Mouse (Mus musculus): ENCODE results near the gene Gdi2. TPM values are rescaled to one million over a fixed set of nuclear protein-coding genes. Genes with fewer than 3 reads are reported as not detected.
"Not testable (repeated sequence)": the region's sequence is repeated elsewhere in the genome, so short reads cannot be mapped to it uniquely, and the experiment has no call there.

The Gdi2 gene
- polyA plus RNA-seq, 1 experiment from 2014 or later: 434 TPM

DNA sequence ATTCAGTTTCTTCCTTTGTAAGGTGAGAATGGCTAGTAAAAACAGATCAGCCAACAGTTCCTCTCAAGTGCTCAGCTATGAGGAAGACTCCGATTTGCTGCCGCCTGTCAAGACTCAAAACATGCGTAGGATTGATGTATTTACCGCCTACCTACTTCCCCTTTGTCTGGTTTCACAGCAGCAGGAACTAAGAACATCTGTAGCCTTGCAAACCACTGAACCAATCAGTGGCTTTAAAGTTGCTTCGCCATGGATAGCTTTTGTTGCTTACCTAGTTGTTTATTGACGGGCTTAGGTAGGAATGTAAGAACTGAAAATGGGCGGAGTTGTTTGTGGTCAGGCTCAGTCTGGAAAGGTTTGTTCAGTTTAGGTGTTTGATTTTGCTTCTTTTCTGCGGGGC, 11.5 kb upstream of the Gdi2 start:
- no peaks in the 10 kb centered on the region for H3K4me1 ChIP-seq (ENCODE audit: control insufficient read depth, insufficient read depth, low read length)
- ATAC-seq (ENCODE audit: low read depth): no peak
- no peaks in the 10 kb centered on the region for H3K36me3 ChIP-seq (ENCODE audit: control insufficient read depth, insufficient read depth, low read length)
- no peaks in the 10 kb centered on the region for H3K27me3 ChIP-seq (ENCODE audit: control insufficient read depth, insufficient read depth, low read length)
- H3K4me3 ChIP-seq (ENCODE audit: low read depth, low read length): no peak overlapping the region
- no peaks in the 10 kb centered on the region for H3K9me3 ChIP-seq (ENCODE audit: control insufficient read depth, low read length)
- no peak overlapping the region for H3K9ac ChIP-seq (replicated peaks; ENCODE audit: low read depth, low read length)
- no peak overlapping the region for H3K27ac ChIP-seq (ENCODE audit: low read depth, low read length)
- WGBS: 83% methylated on average over 8 of the region's 8 CpGs
- no peak overlapping the region for H3K4me2 ChIP-seq (ENCODE audit: low read depth, low read length)

DNA sequence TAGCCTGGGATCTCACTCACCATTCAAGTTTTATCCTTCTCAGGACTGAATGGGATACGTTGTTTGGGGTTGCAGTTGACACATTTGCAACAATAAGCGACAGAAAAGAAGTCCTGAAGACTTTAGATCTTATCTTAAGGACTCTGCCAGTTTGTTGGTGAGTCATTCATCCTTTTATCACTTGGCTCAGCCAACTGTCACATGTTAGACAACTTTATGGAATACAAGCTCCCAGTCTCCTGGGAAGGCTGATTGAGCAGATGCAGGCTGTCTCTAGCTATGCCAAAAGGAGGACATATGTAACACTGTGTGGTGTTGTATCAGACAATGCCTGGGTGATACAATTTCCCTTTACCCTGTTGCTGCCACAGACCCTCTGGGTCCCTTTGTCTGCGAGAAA, 7.4 kb upstream of the Gdi2 start:
- Histone ChIP-seq H3K4me1 (ENCODE audit: control insufficient read depth, insufficient read depth, low read length) (no peaks in the 10 kb centered on the region), H3K36me3 (ENCODE audit: control insufficient read depth, insufficient read depth, low read length) (no peaks in the 10 kb centered on the region), H3K27me3 (ENCODE audit: control insufficient read depth, insufficient read depth, low read length) (no peaks in the 10 kb centered on the region), H3K27ac (ENCODE audit: low read depth, low read length) (no peak overlapping the region), H3K9me3 (ENCODE audit: control insufficient read depth, low read length) (no peaks in the 10 kb centered on the region), H3K9ac (replicated peaks; ENCODE audit: low read depth, low read length) (no peak overlapping the region), H3K4me3 (ENCODE audit: low read depth, low read length) (no peak overlapping the region), H3K4me2 (ENCODE audit: low read depth, low read length) (no peak overlapping the region)
- WGBS: 64% methylated on average over 3 of the region's 3 CpGs
- ATAC-seq (ENCODE audit: low read depth): no peak

DNA sequence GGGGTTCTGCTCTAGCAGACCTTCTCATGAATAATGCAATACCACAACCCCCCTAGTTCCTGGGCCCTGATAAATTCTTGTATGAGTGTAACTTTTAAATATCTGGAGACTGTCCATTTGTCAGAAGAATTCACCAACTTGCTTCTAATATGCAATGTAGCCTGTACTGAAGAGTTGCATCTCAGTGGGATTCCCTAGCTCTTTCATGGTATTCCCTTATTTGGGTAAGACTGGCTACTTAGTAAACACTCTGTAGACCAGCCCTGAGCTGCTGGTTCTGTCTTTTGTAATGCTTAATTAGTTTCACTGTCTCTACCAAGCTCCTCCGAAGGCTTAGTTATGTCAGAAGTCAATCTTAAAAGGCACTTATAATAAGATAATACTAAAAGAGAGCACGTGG, 6.7 kb upstream of the Gdi2 start:
- not testable (repeated sequence) for ATAC-seq (ENCODE audit: low read depth); H3K9ac ChIP-seq (replicated peaks; ENCODE audit: low read depth, low read length); H3K36me3 ChIP-seq (ENCODE audit: control insufficient read depth, insufficient read depth, low read length); H3K9me3 ChIP-seq (ENCODE audit: control insufficient read depth, low read length); H3K4me3 ChIP-seq (ENCODE audit: low read depth, low read length); H3K27me3 ChIP-seq (ENCODE audit: control insufficient read depth, insufficient read depth, low read length); H3K4me2 ChIP-seq (ENCODE audit: low read depth, low read length); H3K4me1 ChIP-seq (ENCODE audit: control insufficient read depth, insufficient read depth, low read length); H3K27ac ChIP-seq (ENCODE audit: low read depth, low read length)
- 52% methylated on average over 2 of the region's 2 CpGs for WGBS

DNA sequence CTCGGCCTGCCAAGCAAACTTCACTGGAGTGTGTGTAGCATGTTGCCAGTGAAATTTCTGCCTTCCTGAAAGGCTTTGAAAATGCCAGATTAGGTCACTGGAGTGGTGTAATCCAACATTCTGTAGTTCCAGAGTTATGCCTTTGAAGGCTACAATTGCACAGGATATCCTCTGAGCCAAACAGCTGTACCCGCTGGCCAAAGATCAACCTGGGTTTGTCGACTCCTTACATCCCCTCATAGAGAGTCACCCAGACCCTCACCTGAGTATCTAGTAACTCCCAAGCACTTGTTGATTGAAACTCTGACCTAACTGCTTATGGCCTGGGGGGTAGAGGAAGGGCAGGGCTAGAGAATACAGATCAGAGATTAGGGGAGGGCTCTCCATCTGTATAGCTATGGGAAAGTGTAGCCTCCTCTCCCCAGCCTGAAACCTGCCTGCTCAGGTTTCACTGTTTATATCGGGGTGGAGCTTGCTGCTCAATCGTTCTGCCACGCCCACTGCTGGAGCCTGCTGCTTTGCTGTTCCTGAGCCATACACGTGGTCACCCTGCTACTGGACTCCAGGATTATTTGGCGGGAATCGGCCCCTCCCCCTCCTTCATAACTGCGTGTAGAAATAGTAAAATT, 6.1 kb upstream of the Gdi2 start:
- Histone ChIP-seq H3K27ac (ENCODE audit: low read depth, low read length) (no peak overlapping the region), H3K4me2 (ENCODE audit: low read depth, low read length) (no peak overlapping the region), H3K27me3 (ENCODE audit: control insufficient read depth, insufficient read depth, low read length) (no peaks in the 10 kb centered on the region), H3K4me3 (ENCODE audit: low read depth, low read length) (no peak overlapping the region), H3K4me1 (ENCODE audit: control insufficient read depth, insufficient read depth, low read length) (no peaks in the 10 kb centered on the region), H3K36me3 (ENCODE audit: control insufficient read depth, insufficient read depth, low read length) (no peaks in the 10 kb centered on the region), H3K9ac (replicated peaks; ENCODE audit: low read depth, low read length) (no peak overlapping the region), H3K9me3 (ENCODE audit: control insufficient read depth, low read length) (no peaks in the 10 kb centered on the region)
- ATAC-seq (ENCODE audit: low read depth): no peak
- WGBS: 68% methylated on average over 10 of the region's 10 CpGs

DNA sequence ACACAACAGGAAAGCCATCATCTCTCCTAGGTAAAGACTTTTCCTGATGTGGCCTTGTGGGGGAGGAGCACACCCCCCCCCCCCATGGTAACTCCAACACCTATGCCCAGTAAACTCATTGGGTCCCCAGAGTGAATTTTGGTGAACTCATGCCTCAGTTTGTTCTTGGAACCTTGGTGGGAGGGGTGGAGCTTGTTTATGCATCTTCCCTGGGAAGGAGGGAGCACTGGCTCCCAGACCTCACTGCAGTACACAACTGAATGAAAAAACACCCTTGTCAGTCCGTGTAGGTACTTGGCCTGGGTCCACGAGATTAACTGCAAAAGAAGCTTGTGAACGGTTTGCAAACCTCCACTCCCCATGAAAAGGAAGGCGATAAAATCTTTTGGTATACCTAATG, 5.4 kb upstream of the Gdi2 start:
- no peaks in the 10 kb centered on the region for H3K36me3 ChIP-seq (ENCODE audit: control insufficient read depth, insufficient read depth, low read length)
- H3K27me3 ChIP-seq (ENCODE audit: control insufficient read depth, insufficient read depth, low read length): no peaks in the 10 kb centered on the region
- no peaks in the 10 kb centered on the region for H3K9me3 ChIP-seq (ENCODE audit: control insufficient read depth, low read length)
- H3K4me3 ChIP-seq (ENCODE audit: low read depth, low read length): no peak overlapping the region
- H3K4me2 ChIP-seq (ENCODE audit: low read depth, low read length): no peak overlapping the region
- 73% methylated on average over 4 of the region's 4 CpGs for WGBS
- no peaks in the 10 kb centered on the region for H3K4me1 ChIP-seq (ENCODE audit: control insufficient read depth, insufficient read depth, low read length)
- H3K9ac ChIP-seq (replicated peaks; ENCODE audit: low read depth, low read length): no peak overlapping the region
- no peak overlapping the region for H3K27ac ChIP-seq (ENCODE audit: low read depth, low read length)
- ATAC-seq (ENCODE audit: low read depth): no peak

DNA sequence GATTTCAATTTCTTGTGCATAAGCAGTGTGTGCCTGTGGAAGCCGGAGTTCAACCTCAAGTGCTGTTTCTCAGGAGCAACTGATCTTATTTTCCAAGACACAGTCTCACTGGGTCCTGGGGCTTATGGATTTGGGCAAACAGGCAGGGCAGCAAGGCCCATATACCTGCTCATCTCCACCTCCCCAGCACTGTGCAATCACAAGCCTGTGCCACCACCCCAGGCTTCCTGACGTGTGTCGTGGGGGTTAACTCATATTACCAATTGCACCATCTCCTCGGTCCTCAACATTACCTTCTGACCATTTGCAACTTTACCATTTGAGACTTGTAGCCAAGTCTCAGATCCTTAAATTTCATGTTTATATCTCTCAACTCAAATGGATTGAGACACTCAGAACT, 3.7 kb upstream of the Gdi2 start:
- H3K4me2 ChIP-seq (ENCODE audit: low read depth, low read length): no peak overlapping the region
- no peak overlapping the region for H3K9ac ChIP-seq (replicated peaks; ENCODE audit: low read depth, low read length)
- H3K4me3 ChIP-seq (ENCODE audit: low read depth, low read length): no peak overlapping the region
- ATAC-seq (ENCODE audit: low read depth): no peak
- H3K27me3 ChIP-seq (ENCODE audit: control insufficient read depth, insufficient read depth, low read length): no peaks in the 10 kb centered on the region
- 98% methylated on average over 4 of the region's 4 CpGs for WGBS
- H3K4me1 ChIP-seq (ENCODE audit: control insufficient read depth, insufficient read depth, low read length): no peaks in the 10 kb centered on the region
- no peaks in the 10 kb centered on the region for H3K9me3 ChIP-seq (ENCODE audit: control insufficient read depth, low read length)
- no peaks in the 10 kb centered on the region for H3K36me3 ChIP-seq (ENCODE audit: control insufficient read depth, insufficient read depth, low read length)
- no peak overlapping the region for H3K27ac ChIP-seq (ENCODE audit: low read depth, low read length)

DNA sequence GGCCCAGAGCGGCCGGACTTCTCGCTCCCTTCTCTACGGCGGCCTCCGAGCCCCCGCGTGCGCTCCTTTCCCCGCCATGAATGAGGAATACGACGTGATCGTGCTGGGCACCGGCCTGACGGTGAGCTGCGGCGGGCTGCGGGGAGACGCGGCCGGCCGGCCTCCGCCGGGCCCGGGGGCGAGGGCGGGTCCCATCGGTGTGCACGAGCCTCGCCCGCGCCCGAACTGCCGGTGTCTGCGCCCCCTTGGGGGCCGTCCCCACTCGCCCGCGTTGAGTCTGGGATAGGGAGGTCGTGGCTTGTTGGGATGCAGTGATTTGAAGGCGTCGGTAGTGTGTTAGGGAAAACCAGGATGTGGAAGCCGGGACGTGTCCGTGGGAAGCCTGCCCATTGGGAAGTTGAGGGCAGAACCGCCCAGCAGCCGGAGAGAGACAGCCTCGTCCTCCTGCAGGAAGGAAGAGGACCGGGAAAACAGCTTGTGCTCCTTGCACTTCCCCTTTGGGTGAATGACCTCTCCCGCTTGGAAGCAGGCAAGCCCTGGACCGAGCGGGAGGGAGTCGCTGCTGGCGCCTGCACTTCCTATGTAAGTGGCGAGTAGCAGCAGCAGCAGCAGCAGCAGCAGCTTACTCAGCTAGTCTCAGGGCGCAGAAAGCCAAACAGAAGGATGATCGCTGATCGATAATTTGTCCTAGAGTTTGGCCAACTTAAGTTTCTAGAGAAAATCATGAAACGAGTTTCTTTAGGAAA, 533 bp downstream of the Gdi2 start:
- H3K27ac ChIP-seq (ENCODE audit: low read depth, low read length): peak overlapping the region; percentile 98
- H3K27me3 ChIP-seq (ENCODE audit: control insufficient read depth, insufficient read depth, low read length): no peaks in the 10 kb centered on the region
- under 1% methylated on average over 59 of the region's 59 CpGs for WGBS
- H3K4me1 ChIP-seq (ENCODE audit: control insufficient read depth, insufficient read depth, low read length): peaks cover 23% of the 10 kb centered on the region
- peak overlapping the region; percentile 98 for H3K4me3 ChIP-seq (ENCODE audit: low read depth, low read length)
- H3K36me3 ChIP-seq (ENCODE audit: control insufficient read depth, insufficient read depth, low read length): no peaks in the 10 kb centered on the region
- no peaks in the 10 kb centered on the region for H3K9me3 ChIP-seq (ENCODE audit: control insufficient read depth, low read length)
- peak overlapping the region; percentile 97 for H3K9ac ChIP-seq (replicated peaks; ENCODE audit: low read depth, low read length)
- peak; percentile 61 for ATAC-seq (ENCODE audit: low read depth)
- H3K4me2 ChIP-seq (ENCODE audit: low read depth, low read length): peak overlapping the region; percentile 93

DNA sequence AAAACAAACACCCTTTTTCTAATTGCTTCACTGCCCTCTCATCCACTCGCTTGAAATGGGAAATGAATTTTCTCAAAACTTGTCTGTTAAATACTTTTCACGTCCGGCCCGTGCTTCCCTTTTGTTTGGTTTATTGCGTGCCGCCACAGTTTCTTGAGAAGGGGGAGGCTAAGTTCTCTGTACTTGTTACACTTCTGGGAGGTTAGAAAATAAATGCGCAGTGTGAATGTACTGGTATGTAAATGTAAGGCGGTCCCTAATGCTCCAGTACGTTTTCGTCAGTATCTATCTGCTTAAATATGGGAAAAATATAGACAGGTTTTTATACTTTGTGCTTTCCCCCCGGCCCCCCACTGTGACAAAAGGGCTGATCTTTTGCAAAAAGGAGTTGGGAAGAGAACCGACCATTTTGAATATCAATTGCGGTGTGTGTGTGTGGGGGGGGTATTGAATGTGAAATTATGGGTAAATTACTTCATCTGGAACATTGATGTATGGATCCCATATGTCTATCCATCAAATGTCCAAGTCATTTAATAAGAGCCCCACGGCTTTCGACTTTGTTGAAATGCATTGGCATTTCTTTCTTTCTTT, 1.2 kb downstream of the Gdi2 start:
- no peak for ATAC-seq (ENCODE audit: low read depth)
- Histone ChIP-seq H3K9ac (replicated peaks; ENCODE audit: low read depth, low read length) (peak overlapping the region; percentile 97), H3K4me3 (ENCODE audit: low read depth, low read length) (peak overlapping the region; percentile 98), H3K27ac (ENCODE audit: low read depth, low read length) (peak overlapping the region; percentile 98; the same call in 1 of the 2 replicates), H3K36me3 (ENCODE audit: control insufficient read depth, insufficient read depth, low read length) (no peaks in the 10 kb centered on the region), H3K4me2 (ENCODE audit: low read depth, low read length) (peak overlapping the region; percentile 93), H3K4me1 (ENCODE audit: control insufficient read depth, insufficient read depth, low read length) (peaks cover 23% of the 10 kb centered on the region), H3K9me3 (ENCODE audit: control insufficient read depth, low read length) (no peaks in the 10 kb centered on the region), H3K27me3 (ENCODE audit: control insufficient read depth, insufficient read depth, low read length) (no peaks in the 10 kb centered on the region)
- WGBS: 3% methylated on average over 15 of the region's 15 CpGs

DNA sequence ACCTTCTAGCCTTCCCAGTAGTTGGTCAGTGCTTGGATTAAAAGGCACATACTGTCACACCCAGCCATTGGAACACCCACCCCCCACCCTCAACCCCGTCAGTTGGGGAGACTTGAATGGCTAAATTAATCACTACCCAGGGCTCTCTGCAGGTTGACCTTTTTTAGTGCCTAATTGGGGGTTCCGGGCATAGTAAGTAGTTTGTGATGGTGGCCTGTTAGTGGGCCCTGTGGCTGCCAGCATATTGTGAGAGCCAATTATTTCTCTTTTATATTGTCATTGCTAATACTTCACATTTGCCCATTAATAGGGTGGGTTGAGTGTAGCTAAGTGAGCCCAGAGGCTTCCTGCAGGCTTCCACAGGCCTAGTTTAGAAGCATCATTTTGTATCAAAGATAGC, 2.3 kb downstream of the Gdi2 start:
- Histone ChIP-seq H3K36me3 (ENCODE audit: control insufficient read depth, insufficient read depth, low read length) (no peaks in the 10 kb centered on the region), H3K4me2 (ENCODE audit: low read depth, low read length) (peak overlapping the region; percentile 93), H3K4me1 (ENCODE audit: control insufficient read depth, insufficient read depth, low read length) (peaks cover 23% of the 10 kb centered on the region), H3K9ac (replicated peaks; ENCODE audit: low read depth, low read length) (no peak overlapping the region), H3K27me3 (ENCODE audit: control insufficient read depth, insufficient read depth, low read length) (no peaks in the 10 kb centered on the region), H3K4me3 (ENCODE audit: low read depth, low read length) (peak overlapping the region; percentile 98; the same call in 1 of the 2 replicates), H3K27ac (ENCODE audit: low read depth, low read length) (no peak overlapping the region), H3K9me3 (ENCODE audit: control insufficient read depth, low read length) (no peaks in the 10 kb centered on the region)
- WGBS: 5% methylated on average over 2 of the region's 2 CpGs
- no peak for ATAC-seq (ENCODE audit: low read depth)
